Mouse (Mus musculus) embryo, embryonic 10.5 days (tissue): Measurements from ENCODE around the gene Cluh.

Experiments used
- DNase-seq: peaks from one replicate; pipeline ENCODE4 v3.0.0-alpha.2; 2015; ENCODE audit warnings: low spot score

Cluh gene

DNA sequence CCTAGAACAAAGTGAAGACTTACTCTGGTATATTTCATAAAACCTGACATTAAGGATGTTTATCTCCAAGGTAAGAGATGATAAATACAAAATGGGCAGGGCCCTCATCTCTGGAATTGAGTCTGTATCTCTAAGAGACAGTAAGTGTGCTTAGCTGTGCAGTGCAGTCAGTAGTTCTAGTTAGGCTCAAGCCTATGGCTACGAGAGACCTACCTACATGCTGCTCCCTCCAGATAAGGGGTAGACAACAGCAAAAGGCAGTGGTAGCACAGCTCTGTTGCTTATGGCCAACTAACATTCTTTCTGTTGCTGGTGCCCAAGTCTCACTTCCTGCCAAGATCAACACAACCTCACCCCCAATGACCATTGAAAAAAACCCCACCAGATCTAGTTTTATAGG lies 24.3 kb downstream of the Cluh start:
- DNase-seq = no peak

DNA sequence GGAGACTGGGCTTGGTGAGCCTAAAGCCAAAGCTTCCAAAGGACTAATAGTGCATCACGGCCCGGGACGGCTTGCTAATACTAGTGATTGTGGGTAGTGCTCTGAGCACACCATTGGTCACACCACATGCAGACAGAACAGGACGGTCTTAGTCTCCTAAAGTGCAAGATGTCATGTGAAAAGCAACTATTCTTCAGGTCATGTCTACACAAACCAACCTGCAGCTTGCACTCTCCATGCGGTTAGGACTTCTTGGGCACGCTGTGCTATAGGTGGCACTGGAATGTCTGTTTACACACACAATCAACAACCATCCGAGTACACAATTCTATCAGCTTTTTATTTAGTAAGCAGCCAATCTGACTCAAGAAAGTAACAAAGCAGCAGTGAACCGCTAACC lies 25.4 kb downstream of the Cluh start:
- DNase-seq = no peak

DNA sequence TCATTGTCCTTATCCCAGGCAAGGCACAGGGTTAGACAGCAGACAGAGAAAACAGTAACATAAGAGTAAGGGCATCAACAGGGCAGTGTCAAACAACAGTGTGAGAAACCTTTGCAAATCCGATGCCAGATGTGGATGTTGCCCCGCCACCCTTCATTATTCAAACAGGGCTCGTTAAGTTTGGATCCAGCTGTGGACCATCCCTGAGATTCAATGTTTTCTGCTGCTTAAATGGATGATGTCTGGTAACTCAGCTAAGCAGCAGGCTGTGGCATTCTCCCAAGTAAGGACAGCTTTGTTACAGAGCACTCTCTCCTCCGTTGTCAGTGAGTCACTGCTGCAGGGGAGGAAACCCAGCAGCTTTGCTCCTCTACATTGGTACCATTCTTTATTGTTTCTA lies 25.9 kb downstream of the Cluh start:
- no peak for DNase-seq

DNA sequence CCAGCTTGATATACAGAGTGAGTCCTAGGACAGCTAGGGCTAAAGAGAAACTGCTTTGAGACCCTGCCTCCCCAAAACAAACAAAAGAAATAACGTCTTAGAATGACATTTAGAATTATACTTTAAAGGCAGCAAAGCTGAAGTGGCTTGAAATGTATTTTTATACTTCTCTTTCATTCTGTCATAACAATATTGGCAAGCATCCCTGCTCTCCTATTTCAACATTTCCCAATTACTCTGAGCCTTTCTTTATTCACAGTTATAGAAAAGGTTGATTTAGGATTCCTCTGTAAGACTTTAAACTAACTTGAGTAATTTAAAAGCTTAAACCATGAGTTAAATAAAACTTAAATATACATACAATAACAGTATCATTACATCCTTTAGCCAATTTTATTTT lies 42.9 kb downstream of the Cluh start:
- DNase-seq = no peak

DNA sequence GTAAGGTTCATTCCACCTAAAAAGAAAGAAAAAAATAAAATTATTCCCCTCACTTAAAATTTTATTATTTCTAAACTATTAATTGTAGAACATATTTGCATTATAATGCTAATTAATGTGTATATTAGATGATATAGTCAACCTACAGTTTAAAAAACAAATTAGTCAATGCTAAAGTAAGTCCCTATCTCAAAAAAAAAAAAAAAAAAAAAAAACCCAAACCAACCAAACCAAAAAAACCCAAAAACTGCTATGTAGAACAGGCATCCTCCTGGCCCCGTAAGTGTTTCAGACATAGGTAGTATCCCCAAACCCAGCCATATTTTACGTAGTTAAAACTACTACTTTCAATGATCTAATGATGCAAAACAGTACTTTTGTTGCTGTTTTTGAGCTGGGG lies 50.2 kb downstream of the Cluh start:
- no peak for DNase-seq

DNA sequence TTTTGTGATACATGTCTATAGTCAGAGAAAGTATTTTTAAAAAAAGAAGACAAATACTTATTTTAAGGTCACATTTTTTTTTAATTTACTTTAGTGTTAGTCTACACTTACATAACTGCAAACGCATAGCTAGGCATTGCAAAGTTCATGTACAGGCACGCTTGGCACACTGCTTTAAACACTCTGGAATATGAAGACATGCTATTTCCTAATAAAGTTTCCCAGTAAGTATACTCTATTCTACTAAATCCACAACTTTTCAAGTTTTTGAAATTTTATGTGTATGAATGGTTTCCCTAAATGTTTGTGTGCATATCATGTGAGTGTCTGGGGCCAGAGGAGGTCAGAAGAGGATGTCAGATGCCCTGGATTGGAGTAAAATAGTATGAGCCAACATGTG lies 54.8 kb downstream of the Cluh start:
- DNase-seq = no peak

DNA sequence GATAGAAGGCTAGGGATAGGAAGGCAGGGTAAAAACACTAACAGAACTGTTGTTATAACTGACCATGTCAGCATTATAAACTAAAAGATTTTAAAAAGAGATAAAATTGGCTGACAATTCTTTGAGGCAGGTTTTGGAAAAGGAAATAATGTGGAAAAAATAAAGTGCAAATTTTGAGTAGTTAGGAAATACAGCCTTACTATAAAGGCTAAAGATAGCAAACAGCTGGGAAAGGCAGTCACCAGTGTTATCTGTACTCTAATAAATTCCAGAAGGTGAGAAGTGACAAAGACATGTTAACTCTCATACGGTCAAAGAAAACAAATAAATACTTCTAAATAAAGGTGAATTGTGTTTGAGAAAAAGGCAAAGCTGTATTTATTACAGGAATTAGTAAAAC lies 59.5 kb downstream of the Cluh start:
- DNase-seq = no peak

DNA sequence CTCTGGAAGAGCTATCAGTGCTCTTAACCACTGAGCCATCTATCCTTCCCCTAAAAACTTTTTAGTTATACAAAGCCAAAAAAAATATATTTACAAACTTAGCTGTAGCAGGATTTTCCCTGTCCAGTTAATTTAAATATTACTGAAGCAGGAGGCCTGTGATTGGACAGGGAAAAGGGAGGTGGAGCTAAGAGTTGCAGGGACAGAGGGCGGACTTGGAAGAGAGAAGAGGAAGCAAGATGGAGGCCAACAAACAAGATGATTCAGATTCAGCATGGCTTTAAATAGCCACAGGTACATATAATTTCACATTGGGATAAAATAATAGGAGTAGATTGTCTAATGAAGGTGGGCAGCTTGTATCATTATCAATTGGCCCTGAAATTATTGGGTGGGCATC lies 61.4 kb downstream of the Cluh start:
- no peak for DNase-seq

DNA sequence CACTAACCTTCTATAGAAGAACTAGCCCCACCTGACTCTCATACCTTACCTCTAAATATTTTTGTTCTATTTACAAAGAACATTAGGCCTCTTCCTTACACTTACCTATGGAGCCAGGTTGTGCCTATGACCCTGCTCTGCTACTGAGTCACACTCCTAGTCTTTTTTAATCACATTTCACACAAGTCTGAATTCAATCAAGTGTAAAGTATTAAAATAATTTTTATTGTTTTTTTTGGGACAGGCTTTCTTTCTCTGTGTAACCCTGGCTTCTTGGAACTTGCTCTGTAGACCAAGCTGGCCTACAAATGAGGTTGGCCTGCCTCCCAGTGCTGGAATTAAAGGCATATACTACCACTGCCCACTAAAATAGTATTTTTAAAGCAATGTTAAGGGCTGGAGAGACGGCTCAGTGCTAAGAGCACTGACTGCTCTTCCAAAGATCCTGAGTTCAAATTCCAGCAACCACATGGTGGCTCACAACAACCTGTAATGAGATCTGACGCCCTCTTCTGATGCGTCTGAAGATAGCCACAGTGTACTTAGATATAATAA lies 66.8 kb downstream of the Cluh start:
- DNase-seq = no peak
